Mouse (Mus musculus) v-Abl transformed pro-B cells (cell line): ENCODE results near the gene Popdc2.

ENCODE experiments used
- in situ Hi-C, 2 experiments: fragments of 400-800 bp; cut with MboI; formaldehyde crosslinking; loops; one replicate each; pipeline ENCODE4 v1.15.1; 2025; ENCODE audit not compliant: unreplicated experiment in 2 of 2

The Popdc2 gene

GRCm38 (mm10) chr16:38352851-38353250 lies 9.2 kb upstream of the Popdc2 start:
- in situ Hi-C loops: no loop called here

- in situ Hi-C loops: no loop called here
Observed at GRCm38 (mm10) chr16:38353642-38354041, 8.4 kb upstream of the Popdc2 start.

GRCm38 (mm10) chr16:38354185-38354913 lies 7.7 kb upstream of the Popdc2 start:
- in situ Hi-C loops: no loop called here

- in situ Hi-C loops: no loop called here
Observed at GRCm38 (mm10) chr16:38358256-38358812, 3.7 kb upstream of the Popdc2 start.

- in situ Hi-C loops: no loop called here
Observed at GRCm38 (mm10) chr16:38359241-38359640, 2.8 kb upstream of the Popdc2 start.

- in situ Hi-C loops: no loop called here
Observed at GRCm38 (mm10) chr16:38359857-38360256, 2.2 kb upstream of the Popdc2 start.

- in situ Hi-C loops: no loop called here
Observed at GRCm38 (mm10) chr16:38360317-38360716, 1.7 kb upstream of the Popdc2 start.

GRCm38 (mm10) chr16:38362493-38363255 lies 665 bp downstream of the Popdc2 start:
- in situ Hi-C loops: no loop called here

GRCm38 (mm10) chr16:38363256-38363595 lies 1.2 kb downstream of the Popdc2 start:
- in situ Hi-C loops: no loop called here

- in situ Hi-C loops: no loop called here
Observed at GRCm38 (mm10) chr16:38363657-38364056, 1.6 kb downstream of the Popdc2 start.

GRCm38 (mm10) chr16:38365390-38365789 lies 3.4 kb downstream of the Popdc2 start:
- in situ Hi-C loops: no loop called here

- in situ Hi-C loops: no loop called here
Observed at GRCm38 (mm10) chr16:38366231-38366630, 4.2 kb downstream of the Popdc2 start.

GRCm38 (mm10) chr16:38368336-38368735 lies 6.3 kb downstream of the Popdc2 start:
- in situ Hi-C loops: no loop called here

GRCm38 (mm10) chr16:38369000-38369399 lies 7.0 kb downstream of the Popdc2 start:
- in situ Hi-C loops: no loop called here

GRCm38 (mm10) chr16:38369431-38369830 lies 7.4 kb downstream of the Popdc2 start:
- in situ Hi-C loops: no loop called here

- in situ Hi-C loops: loop anchor here in 1 of 2 experiments (10.0 kb wide), 1 partner anchor 95 kb away; no protein-coding TSS in a partner anchor
Observed at GRCm38 (mm10) chr16:38369992-38370484, 8.0 kb downstream of the Popdc2 start.

GRCm38 (mm10) chr16:38370633-38371374 lies 8.8 kb downstream of the Popdc2 start:
- in situ Hi-C loops: loop anchor here in 1 of 2 experiments (10.0 kb wide), 1 partner anchor 94 kb away; no protein-coding TSS in a partner anchor

GRCm38 (mm10) chr16:38371705-38372296 lies 9.8 kb downstream of the Popdc2 start:
- in situ Hi-C loops: loop anchor here in 1 of 2 experiments (10.0 kb wide), 1 partner anchor 93 kb away; no protein-coding TSS in a partner anchor

GRCm38 (mm10) chr16:38372876-38373275 lies 10.9 kb downstream of the Popdc2 start:
- in situ Hi-C loops: loop anchor here in 1 of 2 experiments (10.0 kb wide), 1 partner anchor 92 kb away; no protein-coding TSS in a partner anchor

- in situ Hi-C loops: loop anchor here in 1 of 2 experiments (10.0 kb wide), 1 partner anchor 91 kb away; no protein-coding TSS in a partner anchor
Observed at GRCm38 (mm10) chr16:38373439-38373838, 11.4 kb downstream of the Popdc2 start.
